Mouse (Mus musculus): ENCODE results near the gene Mrgprx1. TPM values are rescaled to one million over a fixed set of nuclear protein-coding genes. Genes with fewer than 3 reads are reported as not detected.

Mrgprx1 gene
- polyA plus RNA-seq (2012; rRNA removed) = not detected in 2 replicates

DNA sequence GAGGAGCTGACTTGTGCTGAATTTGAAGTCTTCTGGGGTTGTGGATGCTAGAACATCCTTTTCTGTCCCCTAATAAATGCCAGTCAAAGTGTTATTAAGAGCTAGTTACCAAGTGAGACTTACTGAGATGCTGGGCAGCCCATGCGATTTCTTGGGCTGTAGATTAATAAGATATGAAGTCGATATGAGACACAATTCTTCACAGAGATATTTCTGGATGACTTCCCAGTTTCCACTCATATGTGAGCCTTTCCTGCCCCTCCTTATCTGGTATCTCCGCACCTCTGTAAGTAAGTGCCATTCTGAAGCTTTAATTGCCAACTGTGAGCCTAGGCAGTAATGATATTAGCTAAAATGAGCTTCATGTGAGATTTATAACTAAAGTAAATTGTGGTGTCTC, at the start of gene Mrgprx1:
Gene Mrgprx1, minus strand, starts transcription at position 101 of the 400 bp plus-strand sequence.
- TF ChIP-seq CTCF (IDR thresholded peaks at IDR 0.05; ENCODE audit: borderline replicate concordance, extremely low read depth, insufficient read depth, insufficient read length) = no peak
- no peak for TF ChIP-seq POLR2A (IDR thresholded peaks at IDR 0.05; ENCODE audit: borderline replicate concordance, extremely low read depth, insufficient read depth, insufficient read length, poor library complexity, severe bottlenecking)
- DNase-seq (ENCODE audit: low read depth) = no peak

DNA sequence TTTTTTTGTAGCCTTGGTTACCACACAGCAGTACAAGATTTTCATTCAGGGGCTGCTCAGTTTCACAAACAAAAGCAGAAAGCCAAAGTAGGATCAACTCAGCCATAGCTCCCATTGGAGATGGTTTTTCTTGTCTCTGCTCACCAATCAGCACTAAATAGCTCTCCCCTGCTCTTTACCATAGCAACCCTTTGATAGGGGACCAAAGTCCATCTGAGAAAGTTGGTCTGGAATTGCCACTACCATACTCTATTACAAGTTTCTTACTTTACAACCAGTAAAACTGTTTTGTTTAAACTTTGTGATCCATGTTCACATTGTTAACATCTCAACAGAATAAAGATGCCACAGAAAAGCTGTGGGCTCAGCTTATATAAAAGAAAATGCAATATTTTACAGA, 48.1 kb upstream of the Mrgprx1 start:
- TF ChIP-seq POLR2A (IDR thresholded peaks at IDR 0.05; ENCODE audit: borderline replicate concordance, extremely low read depth, insufficient read depth, insufficient read length, poor library complexity, severe bottlenecking) (no peak), CTCF (IDR thresholded peaks at IDR 0.05; ENCODE audit: borderline replicate concordance, extremely low read depth, insufficient read depth, insufficient read length) (no peak)
- DNase-seq (ENCODE audit: low read depth) = no peak

DNA sequence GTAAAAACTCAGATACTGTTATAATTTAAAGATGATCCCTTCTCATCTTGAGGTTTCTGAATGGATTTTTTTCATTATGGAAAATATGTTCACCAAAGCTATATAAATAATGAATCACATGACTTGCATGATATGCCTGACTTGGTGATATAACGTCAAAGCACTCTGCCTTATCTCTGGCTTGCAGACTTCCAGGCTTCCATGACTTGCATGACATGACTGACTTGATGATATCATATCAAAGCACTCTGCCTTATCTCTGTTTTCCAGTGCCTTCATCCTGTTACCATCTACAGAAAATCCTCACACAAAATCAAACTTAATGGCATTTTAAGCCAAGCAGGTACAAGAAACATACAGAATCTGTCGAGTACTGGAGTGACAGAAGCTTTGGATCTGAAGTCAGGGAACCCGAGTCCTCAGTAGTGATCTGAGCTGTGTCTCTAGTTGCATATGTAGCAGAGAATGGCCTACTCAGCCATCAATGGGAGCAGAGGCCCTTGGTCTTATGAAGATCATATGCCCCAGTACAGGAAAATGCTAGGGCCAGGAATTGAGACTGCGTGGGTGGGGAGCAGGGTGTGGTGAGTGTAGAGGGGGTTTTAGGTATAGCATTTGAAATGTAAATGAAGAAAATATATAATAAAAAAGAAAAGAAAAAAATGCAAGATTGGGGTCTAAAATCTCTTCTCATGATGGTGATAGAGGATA, 19.2 kb upstream of the Mrgprx1 start:
- DNase-seq (ENCODE audit: low read depth) = peak; percentile 0
- no peak for TF ChIP-seq CTCF (IDR thresholded peaks at IDR 0.05; ENCODE audit: borderline replicate concordance, extremely low read depth, insufficient read depth, insufficient read length)
- no peak for TF ChIP-seq POLR2A (IDR thresholded peaks at IDR 0.05; ENCODE audit: borderline replicate concordance, extremely low read depth, insufficient read depth, insufficient read length, poor library complexity, severe bottlenecking)

DNA sequence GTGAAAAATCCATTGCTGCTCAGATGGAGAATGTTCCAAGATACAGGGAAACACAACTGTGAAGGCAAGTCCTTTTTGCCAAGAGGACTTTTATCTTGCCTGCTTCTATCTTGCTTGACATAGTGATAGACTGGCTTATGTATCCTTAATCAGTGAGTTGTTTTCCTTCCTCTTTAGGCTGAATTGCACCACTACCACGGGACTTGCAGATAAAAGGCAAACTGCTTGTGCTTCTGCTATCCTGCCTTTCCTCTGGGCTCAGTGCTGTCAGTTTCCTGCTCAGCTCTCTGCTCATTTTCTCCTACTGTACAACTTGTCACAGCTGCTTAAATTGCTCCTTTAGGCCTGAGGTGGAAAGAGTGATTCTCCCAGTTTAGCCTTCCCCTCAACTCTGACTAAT, 16.6 kb upstream of the Mrgprx1 start:
- TF ChIP-seq CTCF (IDR thresholded peaks at IDR 0.05; ENCODE audit: borderline replicate concordance, extremely low read depth, insufficient read depth, insufficient read length) = no peak
- no peak for TF ChIP-seq POLR2A (IDR thresholded peaks at IDR 0.05; ENCODE audit: borderline replicate concordance, extremely low read depth, insufficient read depth, insufficient read length, poor library complexity, severe bottlenecking)
- no peak for DNase-seq (ENCODE audit: low read depth)

DNA sequence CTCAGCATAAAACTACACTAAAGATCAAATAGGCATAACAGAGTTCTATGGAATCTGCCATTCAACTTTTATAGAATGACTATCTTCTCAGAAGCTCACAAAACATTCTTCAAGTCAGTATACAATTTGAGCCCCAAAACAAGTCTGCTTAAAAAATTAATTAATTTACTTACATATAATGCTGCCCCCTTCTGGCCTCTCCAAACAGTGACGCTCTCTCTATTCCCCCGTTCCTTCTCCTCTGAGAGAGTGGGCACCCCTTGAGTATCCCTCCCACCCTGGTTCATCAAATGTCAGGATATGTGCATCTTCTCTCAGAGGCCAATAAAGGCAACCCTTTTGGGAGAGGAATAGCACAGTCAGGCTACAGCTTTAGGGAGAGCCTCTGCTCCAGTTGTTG, 9.5 kb downstream of the Mrgprx1 start:
- DNase-seq (ENCODE audit: low read depth) = no peak
- TF ChIP-seq POLR2A (IDR thresholded peaks at IDR 0.05; ENCODE audit: borderline replicate concordance, extremely low read depth, insufficient read depth, insufficient read length, poor library complexity, severe bottlenecking) = no peak
- TF ChIP-seq CTCF (IDR thresholded peaks at IDR 0.05; ENCODE audit: borderline replicate concordance, extremely low read depth, insufficient read depth, insufficient read length) = no peak

DNA sequence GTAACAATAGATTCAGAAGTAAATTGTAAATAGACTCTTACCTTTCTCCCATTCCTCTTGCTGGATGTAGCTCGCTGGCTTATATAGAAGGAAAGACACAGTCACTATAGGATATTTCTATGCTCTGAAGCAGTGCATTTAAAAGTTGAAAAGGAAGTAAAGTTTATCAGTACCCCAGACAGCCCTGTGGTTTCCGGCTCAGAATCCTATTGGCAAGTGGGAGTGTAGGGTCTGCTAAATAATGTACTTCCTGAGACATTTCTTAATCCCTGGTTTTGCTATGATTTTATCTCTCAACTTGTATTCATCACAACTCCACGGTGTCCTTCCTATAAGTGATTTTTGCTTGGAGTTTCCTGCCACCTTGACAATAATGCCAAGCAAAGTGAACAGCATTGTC, 31.7 kb downstream of the Mrgprx1 start:
- no peak for DNase-seq (ENCODE audit: low read depth)
- TF ChIP-seq POLR2A (IDR thresholded peaks at IDR 0.05; ENCODE audit: borderline replicate concordance, extremely low read depth, insufficient read depth, insufficient read length, poor library complexity, severe bottlenecking) = no peak
- no peak for TF ChIP-seq CTCF (IDR thresholded peaks at IDR 0.05; ENCODE audit: borderline replicate concordance, extremely low read depth, insufficient read depth, insufficient read length)

DNA sequence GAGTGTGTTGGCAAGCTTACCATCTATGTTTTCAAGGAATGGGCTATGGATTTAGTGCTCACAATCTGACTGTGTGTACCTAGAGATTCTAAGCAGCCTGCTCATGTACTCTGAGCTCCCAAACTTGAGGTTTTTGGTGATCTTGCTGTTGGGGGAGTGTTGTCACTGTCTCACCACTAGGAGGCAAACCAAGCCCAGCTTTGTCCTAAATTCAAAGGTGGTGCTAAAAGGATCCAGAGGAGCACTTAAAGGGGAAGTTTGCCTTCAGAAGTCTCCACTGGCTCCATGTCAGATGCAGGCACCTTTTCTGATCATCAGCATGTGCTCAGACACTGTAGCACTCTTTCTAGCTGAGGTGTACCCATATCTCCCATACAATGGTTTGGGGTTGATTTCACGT, 40.6 kb downstream of the Mrgprx1 start:
- DNase-seq (ENCODE audit: low read depth) = peak; percentile 8

DNA sequence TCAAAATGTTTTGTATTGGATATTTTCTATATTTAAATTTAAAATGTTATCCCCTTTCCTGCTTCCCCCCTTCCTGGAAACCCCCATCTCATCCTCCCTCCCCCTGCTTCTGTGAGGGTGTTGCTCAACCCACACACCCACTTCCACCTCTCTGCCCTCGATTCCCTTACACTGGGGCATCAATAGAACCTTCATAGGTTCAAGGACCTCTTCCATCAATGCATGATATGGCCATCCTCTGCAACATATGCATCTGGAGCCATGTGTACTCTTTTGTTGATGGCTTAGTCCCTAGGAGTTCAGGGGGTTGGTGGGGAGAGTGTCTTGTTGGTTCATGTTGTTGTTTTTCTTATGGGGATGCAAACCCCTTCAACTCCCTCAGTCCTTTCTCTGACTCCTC, 45.4 kb downstream of the Mrgprx1 start, which contains the start of gene Mrgpra4:
Gene Mrgpra4, minus strand, starts transcription at position 101 of the 400 bp plus-strand sequence.
- no peak for DNase-seq (ENCODE audit: low read depth)
- no peak for TF ChIP-seq CTCF (IDR thresholded peaks at IDR 0.05; ENCODE audit: borderline replicate concordance, extremely low read depth, insufficient read depth, insufficient read length)
- no peak for TF ChIP-seq POLR2A (IDR thresholded peaks at IDR 0.05; ENCODE audit: borderline replicate concordance, extremely low read depth, insufficient read depth, insufficient read length, poor library complexity, severe bottlenecking)

More for the DNA sequence above, 40.6 kb downstream of the Mrgprx1 start:
- TF ChIP-seq POLR2A (IDR thresholded peaks at IDR 0.05; ENCODE audit: borderline replicate concordance, extremely low read depth, insufficient read depth, insufficient read length, poor library complexity, severe bottlenecking) (no peak), CTCF (IDR thresholded peaks at IDR 0.05; ENCODE audit: borderline replicate concordance, extremely low read depth, insufficient read depth, insufficient read length) (no peak)

Other genes with a start within 250 kb of the Mrgprx1 start
- gene Mrgpra4, start 45.5 kb downstream of the Mrgprx1 start, polyA plus RNA-seq (2012; rRNA removed) = not detected in 2 replicates
- not detected in 2 replicates for gene Mrgprb5, start 141.4 kb upstream of the Mrgprx1 start, polyA plus RNA-seq (2012; rRNA removed)
- not detected in 2 replicates for gene Mrgprb4, start 171.7 kb upstream of the Mrgprx1 start, polyA plus RNA-seq (2012; rRNA removed)

All from brain, embryonic 14.5 days (tissue).